Mouse (Mus musculus): Measurements from ENCODE around the gene Spert. TPM values are rescaled to one million over a fixed set of nuclear protein-coding genes. Genes with fewer than 3 reads are reported as not detected.

Spert gene
- polyA plus RNA-seq, 1 experiment, result not detected

- no peak overlapping the region for H3K27ac ChIP-seq (ENCODE audit: insufficient read depth, low read depth, low read length)
- no peaks in the 10 kb centered on the region for H3K27me3 ChIP-seq (ENCODE audit: control insufficient read depth, insufficient read depth, low read length)
- no peak overlapping the region for H3K4me3 ChIP-seq (ENCODE audit: low read depth, low read length)
- no peaks in the 10 kb centered on the region for H3K36me3 ChIP-seq (ENCODE audit: control insufficient read depth, insufficient read depth, low read length)
- H3K4me1 ChIP-seq (ENCODE audit: control insufficient read depth, insufficient read depth, insufficient read length, low read length), result no peaks in the 10 kb centered on the region
- TF ChIP-seq POLR2A (IDR thresholded peaks at IDR 0.05; ENCODE audit: low read depth, low read length) (no peak), CTCF (IDR thresholded peaks at IDR 0.05; ENCODE audit: extremely low read depth, insufficient read length, insufficient replicate concordance, low read depth, low read length) (no peak)
- 54% methylated on average over 9 of the region's 9 CpGs for WGBS
Observed at GRCm38 (mm10) chr14:75561577-75562331, 31.2 kb downstream of the Spert start.

GRCm38 (mm10) chr14:75541731-75542130 is 51.2 kb downstream of the Spert start:
- H3K36me3 ChIP-seq (ENCODE audit: control insufficient read depth, insufficient read depth, low read length), result no peaks in the 10 kb centered on the region
- H3K4me3 ChIP-seq (ENCODE audit: low read depth, low read length), result no peak overlapping the region
- H3K27me3 ChIP-seq (ENCODE audit: control insufficient read depth, insufficient read depth, low read length), result no peaks in the 10 kb centered on the region
- H3K4me1 ChIP-seq (ENCODE audit: control insufficient read depth, insufficient read depth, insufficient read length, low read length), result no peaks in the 10 kb centered on the region
- WGBS, result 68% methylated on average over 8 of the region's 8 CpGs
- TF ChIP-seq CTCF (IDR thresholded peaks at IDR 0.05; ENCODE audit: extremely low read depth, insufficient read length, insufficient replicate concordance, low read depth, low read length), result no peak
- no peak for TF ChIP-seq POLR2A (IDR thresholded peaks at IDR 0.05; ENCODE audit: low read depth, low read length)
- H3K27ac ChIP-seq (ENCODE audit: insufficient read depth, low read depth, low read length), result no peak overlapping the region

GRCm38 (mm10) chr14:75540996-75541350 is 51.9 kb downstream of the Spert start:
- no peaks in the 10 kb centered on the region for H3K27me3 ChIP-seq (ENCODE audit: control insufficient read depth, insufficient read depth, low read length)
- H3K27ac ChIP-seq (ENCODE audit: insufficient read depth, low read depth, low read length), result no peak overlapping the region
- no peaks in the 10 kb centered on the region for H3K4me1 ChIP-seq (ENCODE audit: control insufficient read depth, insufficient read depth, insufficient read length, low read length)
- 32% methylated on average over 5 of the region's 5 CpGs for WGBS
- no peak overlapping the region for H3K4me3 ChIP-seq (ENCODE audit: low read depth, low read length)
- TF ChIP-seq POLR2A (IDR thresholded peaks at IDR 0.05; ENCODE audit: low read depth, low read length) (no peak), CTCF (IDR thresholded peaks at IDR 0.05; ENCODE audit: extremely low read depth, insufficient read length, insufficient replicate concordance, low read depth, low read length) (no peak)
- H3K36me3 ChIP-seq (ENCODE audit: control insufficient read depth, insufficient read depth, low read length), result no peaks in the 10 kb centered on the region

- TF ChIP-seq POLR2A (IDR thresholded peaks at IDR 0.05; ENCODE audit: low read depth, low read length) (no peak), CTCF (IDR thresholded peaks at IDR 0.05; ENCODE audit: extremely low read depth, insufficient read length, insufficient replicate concordance, low read depth, low read length) (no peak)
- 48% methylated on average over 17 of the region's 17 CpGs for WGBS
- Histone ChIP-seq H3K27ac (ENCODE audit: insufficient read depth, low read depth, low read length) (no peak overlapping the region), H3K27me3 (ENCODE audit: control insufficient read depth, insufficient read depth, low read length) (no peaks in the 10 kb centered on the region), H3K36me3 (ENCODE audit: control insufficient read depth, insufficient read depth, low read length) (no peaks in the 10 kb centered on the region), H3K4me1 (ENCODE audit: control insufficient read depth, insufficient read depth, insufficient read length, low read length) (no peaks in the 10 kb centered on the region), H3K4me3 (ENCODE audit: low read depth, low read length) (no peak overlapping the region)
Observed at GRCm38 (mm10) chr14:75540216-75540995, 52.5 kb downstream of the Spert start.

- H3K36me3 ChIP-seq (ENCODE audit: control insufficient read depth, insufficient read depth, low read length), result no peaks in the 10 kb centered on the region
- no peaks in the 10 kb centered on the region for H3K4me1 ChIP-seq (ENCODE audit: control insufficient read depth, insufficient read depth, insufficient read length, low read length)
- TF ChIP-seq CTCF (IDR thresholded peaks at IDR 0.05; ENCODE audit: extremely low read depth, insufficient read length, insufficient replicate concordance, low read depth, low read length), result no peak
- no peak for TF ChIP-seq POLR2A (IDR thresholded peaks at IDR 0.05; ENCODE audit: low read depth, low read length)
- H3K27me3 ChIP-seq (ENCODE audit: control insufficient read depth, insufficient read depth, low read length), result no peaks in the 10 kb centered on the region
- H3K27ac ChIP-seq (ENCODE audit: insufficient read depth, low read depth, low read length), result no peak overlapping the region
- 22% methylated on average over 2 of the region's 2 CpGs for WGBS
- no peak overlapping the region for H3K4me3 ChIP-seq (ENCODE audit: low read depth, low read length)
Observed at GRCm38 (mm10) chr14:75539205-75539604, 53.7 kb downstream of the Spert start.

Other genes with a start within 250 kb of the Spert start
- 0.04 TPM in 1 of 2 replicates, not detected in the other for gene Siah3, start 137.1 kb downstream of the Spert start, polyA plus RNA-seq (2012; rRNA removed)
- not detected in 2 replicates for gene Erich6b, start 49.1 kb upstream of the Spert start, polyA plus RNA-seq (2012; rRNA removed)
- 3.3 and 5.7 TPM in 2 replicates for gene Cog3, start 161.4 kb upstream of the Spert start, polyA plus RNA-seq (2012; rRNA removed)
- 0.95 and 1.2 TPM in 2 replicates for gene Slc25a30, start 193.9 kb upstream of the Spert start, polyA plus RNA-seq (2012; rRNA removed)

Data from small intestine, adult 2 months (tissue).